Mouse (Mus musculus): Measurements from ENCODE around the gene Ubap1. TPM values are rescaled to one million over a fixed set of nuclear protein-coding genes. Genes with fewer than 3 reads are reported as not detected.
A peak's percentile ranks its signal among the peaks of the same experiment; 100 is the strongest.

The Ubap1 gene
- polyA plus RNA-seq, 1 experiment from 2014 or later, result 42.6 TPM

GRCm38 (mm10) chr4:41320971-41321370, 27.8 kb upstream of the Ubap1 start:
- ChIA-PET CTCF (interaction anchor here (0.8 to 1.0 kb wide), 2 partner anchors 9 to 14 kb away, joined by 3 read pairs; no protein-coding TSS in a partner anchor), POLR2A (no interaction called here)
- no peak for TF ChIP-seq CTCF (IDR thresholded peaks at IDR 0.05)
- in situ Hi-C loops (cut with MboI; ENCODE audit: low pct_unique_long_range_greater_than_20kb), result no loop called here
- DNase-seq (ENCODE audit: low read depth, low spot score), result no peak
- no peak for ATAC-seq
- no peaks in the 10 kb centered on the region for H3K27me3 ChIP-seq

GRCm38 (mm10) chr4:41326876-41327275, 21.9 kb upstream of the Ubap1 start:
- no peak for ATAC-seq
- ChIA-PET POLR2A (interaction anchor here (0.6 kb wide), 1 partner anchor 143 kb away, joined by 3 read pairs; no protein-coding TSS in a partner anchor), CTCF (no interaction called here)

GRCm38 (mm10) chr4:41329481-41329880, 19.3 kb upstream of the Ubap1 start:
- ATAC-seq, result no peak
- DNase-seq (ENCODE audit: low read depth, low spot score), result no peak
- POLR2A ChIA-PET, result interaction anchor here (1.3 kb wide), 1 partner anchor 14 kb away, joined by 4 read pairs; no protein-coding TSS in a partner anchor
- H3K27me3 ChIP-seq, result no peaks in the 10 kb centered on the region
- TF ChIP-seq CTCF (IDR thresholded peaks at IDR 0.05), result no peak
- CTCF ChIA-PET, result interaction anchor here (1.3 kb wide), 1 partner anchor 9 kb away, joined by 3 read pairs; no protein-coding TSS in a partner anchor
- in situ Hi-C loops (cut with MboI; ENCODE audit: low pct_unique_long_range_greater_than_20kb), result no loop called here

More at GRCm38 (mm10) chr4:41326876-41327275, 21.9 kb upstream of the Ubap1 start:
- in situ Hi-C loops (cut with MboI; ENCODE audit: low pct_unique_long_range_greater_than_20kb), result no loop called here
- no peak for TF ChIP-seq CTCF (IDR thresholded peaks at IDR 0.05)
- no peaks in the 10 kb centered on the region for H3K27me3 ChIP-seq
- no peak for DNase-seq (ENCODE audit: low read depth, low spot score)

GRCm38 (mm10) chr4:41331085-41331484, 17.7 kb upstream of the Ubap1 start:
- POLR2A ChIA-PET, result no interaction called here
- H3K27me3 ChIP-seq, result no peaks in the 10 kb centered on the region
- in situ Hi-C loops (cut with MboI; ENCODE audit: low pct_unique_long_range_greater_than_20kb), result no loop called here
- DNase-seq (ENCODE audit: low read depth, low spot score) (no peak), ATAC-seq (no peak)
- CTCF ChIA-PET, result interaction anchor here (1.3 kb wide), 1 partner anchor 10 kb away, joined by 3 read pairs; no protein-coding TSS in a partner anchor
- TF ChIP-seq CTCF (IDR thresholded peaks at IDR 0.05), result no peak

- ATAC-seq, result no peak
- no peak for TF ChIP-seq CTCF (IDR thresholded peaks at IDR 0.05)
These were observed 16.9 kb upstream of the Ubap1 start for GRCm38 (mm10) chr4:41331698-41332421.

GRCm38 (mm10) chr4:41336546-41336945, 12.2 kb upstream of the Ubap1 start:
- POLR2A ChIA-PET, result no interaction called here
- CTCF ChIA-PET, result no interaction called here
- ATAC-seq (no peak), DNase-seq (ENCODE audit: low read depth, low spot score) (no peak)
- in situ Hi-C loops (cut with MboI; ENCODE audit: low pct_unique_long_range_greater_than_20kb), result no loop called here
- no peak for TF ChIP-seq CTCF (IDR thresholded peaks at IDR 0.05)
- H3K27me3 ChIP-seq, result no peaks in the 10 kb centered on the region

More at GRCm38 (mm10) chr4:41331698-41332421, 16.9 kb upstream of the Ubap1 start:
- in situ Hi-C loops (cut with MboI; ENCODE audit: low pct_unique_long_range_greater_than_20kb), result no loop called here
- no peaks in the 10 kb centered on the region for H3K27me3 ChIP-seq
- DNase-seq (ENCODE audit: low read depth, low spot score), result no peak
- ChIA-PET CTCF (no interaction called here), POLR2A (interaction anchor here (0.5 kb wide), 1 partner anchor 151 kb away, joined by 5 read pairs; no protein-coding TSS in a partner anchor)

- CTCF ChIA-PET, result no interaction called here
- H3K27me3 ChIP-seq, result no peaks in the 10 kb centered on the region
- in situ Hi-C loops (cut with MboI; ENCODE audit: low pct_unique_long_range_greater_than_20kb), result no loop called here
- no peak for DNase-seq (ENCODE audit: low read depth, low spot score)
- POLR2A ChIA-PET, result no interaction called here
- ATAC-seq, result no peak
- TF ChIP-seq CTCF (IDR thresholded peaks at IDR 0.05), result no peak
These were observed 7.8 kb upstream of the Ubap1 start for GRCm38 (mm10) chr4:41340912-41341550.

- DNase-seq (ENCODE audit: low read depth, low spot score), result no peak
- no peaks in the 10 kb centered on the region for H3K27me3 ChIP-seq
- ChIA-PET POLR2A (no interaction called here), CTCF (no interaction called here)
- in situ Hi-C loops (cut with MboI; ENCODE audit: low pct_unique_long_range_greater_than_20kb), result no loop called here
- TF ChIP-seq CTCF (IDR thresholded peaks at IDR 0.05), result no peak
- ATAC-seq, result no peak
These were observed 2.8 kb upstream of the Ubap1 start for GRCm38 (mm10) chr4:41346011-41346410.

- ATAC-seq, result no peak
These were observed 957 bp upstream of the Ubap1 start for GRCm38 (mm10) chr4:41347839-41348238.

GRCm38 (mm10) chr4:41349199-41349591, 399 bp downstream of the Ubap1 start:
- in situ Hi-C loops (cut with MboI; ENCODE audit: low pct_unique_long_range_greater_than_20kb), result no loop called here
- ATAC-seq, result peak; percentile 24
- no peaks in the 10 kb centered on the region for H3K27me3 ChIP-seq
- TF ChIP-seq CTCF (IDR thresholded peaks at IDR 0.05), result no peak
- no peak for DNase-seq (ENCODE audit: low read depth, low spot score)
- CTCF ChIA-PET, result no interaction called here
- POLR2A ChIA-PET, result interaction anchor here (1.4 kb wide), 1 partner anchor 35 kb away, joined by 6 read pairs; the partner anchor contains the start of gene Dcaf12

More at GRCm38 (mm10) chr4:41347839-41348238, 957 bp upstream of the Ubap1 start:
- no peak for TF ChIP-seq CTCF (IDR thresholded peaks at IDR 0.05)
- POLR2A ChIA-PET, result no interaction called here
- in situ Hi-C loops (cut with MboI; ENCODE audit: low pct_unique_long_range_greater_than_20kb), result no loop called here
- DNase-seq (ENCODE audit: low read depth, low spot score), result no peak
- no peaks in the 10 kb centered on the region for H3K27me3 ChIP-seq
- CTCF ChIA-PET, result no interaction called here

GRCm38 (mm10) chr4:41352758-41353157, 4.0 kb downstream of the Ubap1 start:
- H3K27me3 ChIP-seq, result no peaks in the 10 kb centered on the region
- DNase-seq (ENCODE audit: low read depth, low spot score) (no peak), ATAC-seq (no peak)
- no peak for TF ChIP-seq CTCF (IDR thresholded peaks at IDR 0.05)
- ChIA-PET CTCF (no interaction called here), POLR2A (interaction anchor here (0.7 kb wide), 1 partner anchor 76 kb away, joined by 4 read pairs; no protein-coding TSS in a partner anchor)
- in situ Hi-C loops (cut with MboI; ENCODE audit: low pct_unique_long_range_greater_than_20kb), result no loop called here
